Mouse (Mus musculus) lung, postnatal 4 days (tissue): ENCODE results near the gene Clic6.

Experiments
- DNase-seq, 2 experiments: peaks; one replicate each; pipeline ENCODE4 v3.0.0; 2021

Clic6 gene

GRCm38 (mm10) chr16:92485436-92485835 is at the start of gene Clic6:
Clic6 (plus strand) TSS chr16:92485736.
- DNase-seq = no peak

GRCm38 (mm10) chr16:92439775-92440174 is 45.8 kb upstream of the Clic6 start:
- no peak for DNase-seq

GRCm38 (mm10) chr16:92440229-92440628 is 45.3 kb upstream of the Clic6 start:
- DNase-seq = no peak

GRCm38 (mm10) chr16:92441203-92441602 is 44.3 kb upstream of the Clic6 start:
- DNase-seq = no peak

GRCm38 (mm10) chr16:92442150-92442549 is 43.4 kb upstream of the Clic6 start:
- DNase-seq = no peak

- no peak for DNase-seq
Observed at GRCm38 (mm10) chr16:92442946-92443345, 42.6 kb upstream of the Clic6 start.

- peak; percentile 75 to 87 for DNase-seq
Observed at GRCm38 (mm10) chr16:92443644-92444113, 41.9 kb upstream of the Clic6 start.

- peak in 1 of 2 experiments; percentile 68 for DNase-seq
Observed at GRCm38 (mm10) chr16:92445377-92445776, 40.2 kb upstream of the Clic6 start.

GRCm38 (mm10) chr16:92449080-92449479 is 36.5 kb upstream of the Clic6 start:
- no peak for DNase-seq

GRCm38 (mm10) chr16:92450331-92450730 is 35.2 kb upstream of the Clic6 start:
- no peak for DNase-seq

GRCm38 (mm10) chr16:92451516-92452072 is 33.9 kb upstream of the Clic6 start:
- DNase-seq = peak; percentile 41 to 81

GRCm38 (mm10) chr16:92452609-92453008 is 32.9 kb upstream of the Clic6 start:
- DNase-seq = no peak

GRCm38 (mm10) chr16:92454002-92454401 is 31.5 kb upstream of the Clic6 start:
- DNase-seq = no peak

GRCm38 (mm10) chr16:92454495-92454894 is 31.0 kb upstream of the Clic6 start:
- no peak for DNase-seq

GRCm38 (mm10) chr16:92455488-92455887 is 30.0 kb upstream of the Clic6 start:
- no peak for DNase-seq

GRCm38 (mm10) chr16:92455969-92456368 is 29.6 kb upstream of the Clic6 start:
- DNase-seq = no peak

GRCm38 (mm10) chr16:92457594-92457993 is 27.9 kb upstream of the Clic6 start:
- DNase-seq = peak; percentile 62 to 82

- no peak for DNase-seq
Observed at GRCm38 (mm10) chr16:92461412-92461811, 24.1 kb upstream of the Clic6 start.

- peak in 1 of 2 experiments; percentile 45 for DNase-seq
Observed at GRCm38 (mm10) chr16:92464390-92464972, 21.1 kb upstream of the Clic6 start.

- DNase-seq = no peak
Observed at GRCm38 (mm10) chr16:92465226-92465625, 20.3 kb upstream of the Clic6 start.

- DNase-seq = peak; percentile 98
Observed at GRCm38 (mm10) chr16:92465642-92466526, 19.7 kb upstream of the Clic6 start.

GRCm38 (mm10) chr16:92467041-92467440 is 18.5 kb upstream of the Clic6 start:
- DNase-seq = no peak

GRCm38 (mm10) chr16:92468459-92468858 is 17.1 kb upstream of the Clic6 start:
- no peak for DNase-seq

GRCm38 (mm10) chr16:92470706-92471105 is 14.8 kb upstream of the Clic6 start, which contains the start of gene Rcan1:
Rcan1 (minus strand) TSS chr16:92470867.
- DNase-seq = no peak
